8 mouse cellular contexts compared by ENCODE assay signal in the genomic region with DNA sequence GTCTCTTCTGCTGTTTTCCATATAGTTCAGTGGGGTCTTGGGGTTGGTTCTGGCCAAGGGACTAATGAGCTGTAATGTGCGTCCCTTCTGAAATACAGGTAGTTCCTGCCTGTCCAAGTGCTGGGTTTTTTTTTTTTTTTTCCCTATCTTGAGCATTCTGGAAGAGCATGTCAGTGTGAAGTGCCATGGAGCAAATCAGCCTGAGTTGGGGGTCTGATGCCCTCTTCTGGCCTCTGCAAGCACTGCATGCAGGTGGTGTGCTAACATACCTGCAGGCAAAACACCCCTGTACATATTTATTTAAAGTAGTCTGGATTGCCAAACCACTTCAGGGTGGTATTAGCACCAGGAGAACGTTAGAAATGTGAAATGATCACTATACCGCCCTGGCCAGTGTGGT. TPM values are rescaled to one million over a fixed set of nuclear protein-coding genes. Genes with fewer than 3 reads are reported as not detected.
DNase-seq lines count a peak whose midpoint lies in the region; ATAC-seq and TF ChIP-seq lines count a peak whose summit lies in the region.

No protein-coding gene starts in this region.

- ATAC-seq in frontal cortex, adult (ENCODE audit: low TSS enrichment): no peak
- no peak for ATAC-seq in granulocyte monocyte progenitor cell, adult 5-6 weeks (replicated peaks; ENCODE audit: poor library complexity, severe bottlenecking)

- peaks cover 29% of the 10 kb centered on the region for H3K4me1 ChIP-seq in cerebellum, adult 2 months (ENCODE audit: control insufficient read depth, insufficient read depth, low read length)

- intact Hi-C loops in heart, postnatal 14 days (cut with DNase I): loop anchor here (1.0 to 5.0 kb wide), 3 partner anchors 19 to 85 kb away; no protein-coding TSS in a partner anchor

- TF ChIP-seq POLR2A in cerebellum, adult 2 months (IDR thresholded peaks at IDR 0.05; ENCODE audit: borderline replicate concordance, insufficient read depth, low read length): no peak

- 0 out of 2 replicates have a peak overlapping the region, but pooled peaks have one; percentile 32 for H3K27ac ChIP-seq in cerebellum, adult 2 months (ENCODE audit: insufficient read depth, low read length)

- 40% methylated on average over 3 of the region's 3 CpGs for WGBS in cerebellum, adult 2 months

- H3K27me3 ChIP-seq in cerebellum, adult 2 months (ENCODE audit: control insufficient read depth, insufficient read depth, low read length): no peaks in the 10 kb centered on the region

- peak; percentile 92 for TF ChIP-seq CTCF in cerebellum, adult 2 months (IDR thresholded peaks at IDR 0.05; ENCODE audit: borderline replicate concordance, insufficient read depth, low read depth, low read length)

- DNase-seq in frontal cortex, postnatal 36 days (ENCODE audit: low spot score in 2 of 2): peak; percentile 45 to 66
- peak; percentile 53 for DNase-seq in ovary, postnatal 36 days (ENCODE audit: low spot score)
- no peak for DNase-seq in ovary, postnatal 10 days (ENCODE audit: low spot score)
- DNase-seq in cerebellum, adult 2 months: peak; percentile 74 to 83
- DNase-seq in heart, postnatal 14 days: peak; percentile 63 to 75
- DNase-seq in lung, postnatal 4 days: peak; percentile 68 to 79

- H3K4me3 ChIP-seq in cerebellum, adult 2 months (replicated peaks; ENCODE audit: insufficient read depth, low read depth, low read length): no peak overlapping the region

RNA-seq across cellular contexts. Expression of a gene that starts 31.2 kb away (rescaled TPM):
- polyA plus RNA-seq in cerebellum, adult 2 months (2012; rRNA removed): 102 and 116 TPM in 2 replicates
- 100 to 1,000 TPM; 128 to 130 TPM for total RNA-seq in heart, postnatal 14 days (2021)
- 119 and 132 TPM in 2 replicates for total RNA-seq in granulocyte monocyte progenitor cell, adult 5-6 weeks (2014; fragmentation: Nextera tagmentation)
- 42.4 and 52.4 TPM in 2 replicates for total RNA-seq in granulocyte monocyte progenitor cell, adult 5-6 weeks (2017)
